Mouse (Mus musculus): ENCODE measurements at regions not wholly inside any gene's neighbourhood (a gene's known extent, or its start where the extent isn't known, plus 50 kb on each side); places are given as distances from the start of the nearest gene placed in this dataset.

DNA sequence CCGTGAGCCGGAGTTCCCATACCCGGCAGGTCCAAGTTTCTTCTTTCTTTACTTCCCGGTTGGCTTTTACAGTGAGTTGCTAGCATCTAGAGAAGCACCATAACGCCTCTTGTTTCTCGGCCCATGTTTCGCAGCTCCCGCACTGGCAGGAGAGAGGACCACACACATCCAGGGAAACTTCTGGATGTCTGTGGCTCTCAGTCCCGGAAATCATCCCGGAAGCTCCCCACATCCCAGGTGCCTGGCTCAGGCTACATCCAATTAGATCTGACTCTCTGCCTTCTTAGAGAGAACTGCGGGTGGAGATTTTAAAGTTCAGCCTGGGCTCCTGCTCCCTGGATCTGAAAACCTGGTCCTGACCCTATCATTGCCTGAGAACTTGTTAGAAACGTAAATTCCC, 146.8 kb upstream of the Mylip start:
- TF ChIP-seq CTCF (IDR thresholded peaks at IDR 0.05; ENCODE audit: low read depth, low read length): no peak
- no peak for TF ChIP-seq POLR2A (IDR thresholded peaks at IDR 0.05; ENCODE audit: extremely low read depth, insufficient read depth, low read length)
- H3K27ac ChIP-seq (replicated peaks; ENCODE audit: insufficient read depth, low read depth, low read length): no peak overlapping the region
- H3K4me1 ChIP-seq (ENCODE audit: control insufficient read depth, insufficient read depth, low read length): no peaks in the 10 kb centered on the region
- no peak overlapping the region for H3K9ac ChIP-seq (ENCODE audit: low read depth, low read length)
- H3K4me3 ChIP-seq (ENCODE audit: insufficient read depth, low read depth, low read length): no peak overlapping the region
- no peak for DNase-seq (ENCODE audit: extremely low read depth, low read depth, low spot score)
- WGBS: 83% methylated on average over 12 of the region's 12 CpGs
- H3K27me3 ChIP-seq (ENCODE audit: control insufficient read depth, insufficient read depth, low read length): peaks cover 14% of the 10 kb centered on the region; the same call in 1 of the 2 replicates
- H3K79me2 ChIP-seq (ENCODE audit: control insufficient read depth, insufficient read depth, low read length): no peaks in the 10 kb centered on the region
- no peaks in the 10 kb centered on the region for H3K36me3 ChIP-seq (ENCODE audit: control insufficient read depth, insufficient read depth, low read length)

DNA sequence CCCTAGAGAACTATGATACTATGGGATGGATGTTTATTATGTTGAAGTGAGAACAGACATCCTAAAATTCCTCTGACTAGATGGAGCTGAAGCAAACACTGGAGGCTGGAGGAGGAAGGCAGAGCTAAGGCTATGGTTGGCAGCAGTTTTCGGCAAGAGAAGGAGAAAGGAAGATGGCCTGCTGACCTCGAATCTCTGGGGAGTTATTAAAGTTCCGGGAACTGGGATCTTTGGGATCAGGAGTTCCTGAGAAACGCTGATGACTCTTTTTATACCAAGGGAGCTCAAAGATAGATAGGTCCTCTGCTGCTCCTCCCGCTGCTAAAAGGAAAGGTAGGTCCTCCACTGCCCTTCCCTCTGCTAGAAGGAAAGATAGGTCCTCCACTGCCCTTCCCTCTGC, 143.9 kb upstream of the Mylip start:
- no peaks in the 10 kb centered on the region for H3K79me2 ChIP-seq (ENCODE audit: control insufficient read depth, insufficient read depth, low read length)
- TF ChIP-seq POLR2A (IDR thresholded peaks at IDR 0.05; ENCODE audit: extremely low read depth, insufficient read depth, low read length) (no peak), CTCF (IDR thresholded peaks at IDR 0.05; ENCODE audit: low read depth, low read length) (no peak)
- 51% methylated on average over 5 of the region's 5 CpGs for WGBS
- no peak overlapping the region for H3K27ac ChIP-seq (replicated peaks; ENCODE audit: insufficient read depth, low read depth, low read length)
- no peaks in the 10 kb centered on the region for H3K36me3 ChIP-seq (ENCODE audit: control insufficient read depth, insufficient read depth, low read length)
- peaks cover 19% of the 10 kb centered on the region; the same call in 1 of the 2 replicates for H3K27me3 ChIP-seq (ENCODE audit: control insufficient read depth, insufficient read depth, low read length)
- H3K4me1 ChIP-seq (ENCODE audit: control insufficient read depth, insufficient read depth, low read length): no peaks in the 10 kb centered on the region
- no peak overlapping the region for H3K9ac ChIP-seq (ENCODE audit: low read depth, low read length)
- no peak for DNase-seq (ENCODE audit: extremely low read depth, low read depth, low spot score)
- H3K4me3 ChIP-seq (ENCODE audit: insufficient read depth, low read depth, low read length): no peak overlapping the region

DNA sequence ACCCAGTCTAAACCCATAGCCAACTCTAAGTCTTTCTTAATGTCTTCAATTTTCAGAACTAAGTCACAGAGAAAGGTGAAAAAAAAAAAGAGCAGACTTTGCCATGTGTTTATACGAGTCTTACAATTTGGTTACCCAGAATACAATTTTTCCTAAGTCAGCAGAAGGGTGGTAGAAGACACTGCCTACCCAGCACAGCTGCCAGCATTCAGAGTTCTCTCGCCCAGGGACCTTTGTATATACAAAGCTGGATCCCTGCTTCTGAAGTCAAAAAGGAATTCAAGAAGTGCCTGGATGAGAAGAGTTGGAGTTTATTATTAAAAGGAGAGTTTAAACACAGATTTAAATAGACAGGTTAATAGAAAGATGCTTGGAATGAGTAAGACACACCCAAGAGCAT, 143.2 kb upstream of the Mylip start:
- TF ChIP-seq POLR2A (IDR thresholded peaks at IDR 0.05; ENCODE audit: extremely low read depth, insufficient read depth, low read length): no peak
- Histone ChIP-seq H3K4me1 (ENCODE audit: control insufficient read depth, insufficient read depth, low read length) (no peaks in the 10 kb centered on the region), H3K9ac (ENCODE audit: low read depth, low read length) (no peak overlapping the region), H3K36me3 (ENCODE audit: control insufficient read depth, insufficient read depth, low read length) (no peaks in the 10 kb centered on the region), H3K27ac (replicated peaks; ENCODE audit: insufficient read depth, low read depth, low read length) (no peak overlapping the region), H3K27me3 (ENCODE audit: control insufficient read depth, insufficient read depth, low read length) (peaks cover 19% of the 10 kb centered on the region; the same call in 1 of the 2 replicates), H3K79me2 (ENCODE audit: control insufficient read depth, insufficient read depth, low read length) (no peaks in the 10 kb centered on the region), H3K4me3 (ENCODE audit: insufficient read depth, low read depth, low read length) (no peak overlapping the region)
- 77% methylated on average over 2 of the region's 2 CpGs for WGBS
- no peak for DNase-seq (ENCODE audit: extremely low read depth, low read depth, low spot score)

DNA sequence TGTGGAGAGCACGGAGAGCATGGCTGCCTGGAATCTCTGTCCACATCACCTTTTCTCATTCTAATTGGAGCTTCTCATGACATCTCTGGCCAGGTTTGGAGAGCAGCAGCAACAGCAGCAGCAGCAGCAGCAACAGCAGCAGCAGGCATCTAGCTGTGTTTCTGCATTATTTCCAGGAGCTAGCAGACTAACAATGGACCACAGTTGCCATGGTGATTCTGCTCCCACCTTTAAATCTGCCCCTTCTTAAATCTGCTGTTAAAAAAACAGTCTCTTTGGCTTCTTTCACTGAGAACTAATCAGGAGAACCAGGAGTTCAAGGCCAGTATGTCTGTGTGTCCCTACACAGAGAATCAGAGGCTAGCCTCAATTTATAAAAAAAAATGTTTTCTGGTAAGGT, 139.5 kb upstream of the Mylip start:
- Histone ChIP-seq H3K36me3 (ENCODE audit: control insufficient read depth, insufficient read depth, low read length) (no peaks in the 10 kb centered on the region), H3K9ac (ENCODE audit: low read depth, low read length) (no peak overlapping the region), H3K4me3 (ENCODE audit: insufficient read depth, low read depth, low read length) (no peak overlapping the region), H3K79me2 (ENCODE audit: control insufficient read depth, insufficient read depth, low read length) (no peaks in the 10 kb centered on the region), H3K4me1 (ENCODE audit: control insufficient read depth, insufficient read depth, low read length) (no peaks in the 10 kb centered on the region), H3K27ac (replicated peaks; ENCODE audit: insufficient read depth, low read depth, low read length) (no peak overlapping the region), H3K27me3 (ENCODE audit: control insufficient read depth, insufficient read depth, low read length) (peaks cover 17% of the 10 kb centered on the region; the same call in 1 of the 2 replicates)
- no peak for DNase-seq (ENCODE audit: extremely low read depth, low read depth, low spot score)
- no peak for TF ChIP-seq CTCF (IDR thresholded peaks at IDR 0.05; ENCODE audit: low read depth, low read length)
- TF ChIP-seq POLR2A (IDR thresholded peaks at IDR 0.05; ENCODE audit: extremely low read depth, insufficient read depth, low read length): no peak
- 71% methylated on average over 1 of the region's 1 CpGs for WGBS

DNA sequence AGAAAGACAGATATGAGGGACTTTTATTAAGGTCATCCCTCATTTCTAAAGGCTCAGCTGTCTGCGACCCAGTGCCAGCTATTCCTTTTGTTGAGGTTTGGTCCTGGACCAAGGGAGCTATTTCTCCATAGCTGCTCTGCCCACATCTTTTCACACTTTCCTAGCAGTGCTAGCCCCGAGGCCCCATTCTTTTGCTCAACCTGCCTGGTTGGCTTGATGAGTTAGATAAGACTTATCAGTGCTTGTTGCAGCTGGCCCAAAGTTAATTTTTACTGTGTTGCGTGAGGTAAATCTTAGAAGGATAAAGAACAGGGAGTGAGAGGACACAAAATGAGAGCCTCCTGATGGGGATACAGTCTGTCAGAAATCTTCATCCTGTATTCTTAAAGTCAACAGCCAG, 138.5 kb upstream of the Mylip start:
- no peak overlapping the region for H3K4me3 ChIP-seq (ENCODE audit: insufficient read depth, low read depth, low read length)
- TF ChIP-seq POLR2A (IDR thresholded peaks at IDR 0.05; ENCODE audit: extremely low read depth, insufficient read depth, low read length) (no peak), CTCF (IDR thresholded peaks at IDR 0.05; ENCODE audit: low read depth, low read length) (no peak)
- H3K27ac ChIP-seq (replicated peaks; ENCODE audit: insufficient read depth, low read depth, low read length): no peak overlapping the region
- 48% methylated on average over 3 of the region's 3 CpGs for WGBS
- no peaks in the 10 kb centered on the region for H3K36me3 ChIP-seq (ENCODE audit: control insufficient read depth, insufficient read depth, low read length)
- no peaks in the 10 kb centered on the region for H3K4me1 ChIP-seq (ENCODE audit: control insufficient read depth, insufficient read depth, low read length)
- no peaks in the 10 kb centered on the region for H3K79me2 ChIP-seq (ENCODE audit: control insufficient read depth, insufficient read depth, low read length)
- peaks cover 21% of the 10 kb centered on the region; the same call in 1 of the 2 replicates for H3K27me3 ChIP-seq (ENCODE audit: control insufficient read depth, insufficient read depth, low read length)
- no peak for DNase-seq (ENCODE audit: extremely low read depth, low read depth, low spot score)
- no peak overlapping the region for H3K9ac ChIP-seq (ENCODE audit: low read depth, low read length)

DNA sequence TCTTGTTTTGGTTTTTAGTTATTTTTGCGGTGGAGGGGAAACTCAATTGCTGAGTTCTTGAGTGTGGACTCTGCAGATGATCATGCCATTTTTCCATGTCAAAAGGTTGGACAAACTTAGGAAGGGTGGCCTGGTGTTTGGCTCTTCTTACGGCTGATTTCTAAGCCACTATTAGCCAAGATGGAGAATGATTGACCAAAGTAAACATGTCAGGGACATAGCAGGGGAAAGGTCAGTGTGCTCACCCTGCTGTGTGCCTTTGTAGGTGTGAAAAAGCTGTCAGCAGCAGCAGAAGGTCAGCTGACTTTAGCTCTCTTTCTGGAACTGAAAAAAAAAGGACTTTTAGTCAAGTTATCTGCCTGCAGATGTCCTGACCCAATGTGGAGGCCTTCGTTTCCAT, 137.4 kb upstream of the Mylip start:
- Histone ChIP-seq H3K27ac (replicated peaks; ENCODE audit: insufficient read depth, low read depth, low read length) (no peak overlapping the region), H3K27me3 (ENCODE audit: control insufficient read depth, insufficient read depth, low read length) (peaks cover 23% of the 10 kb centered on the region; the same call in 1 of the 2 replicates), H3K4me3 (ENCODE audit: insufficient read depth, low read depth, low read length) (no peak overlapping the region), H3K4me1 (ENCODE audit: control insufficient read depth, insufficient read depth, low read length) (no peaks in the 10 kb centered on the region), H3K9ac (ENCODE audit: low read depth, low read length) (no peak overlapping the region), H3K36me3 (ENCODE audit: control insufficient read depth, insufficient read depth, low read length) (no peaks in the 10 kb centered on the region), H3K79me2 (ENCODE audit: control insufficient read depth, insufficient read depth, low read length) (no peaks in the 10 kb centered on the region)
- WGBS: 29% methylated on average over 3 of the region's 3 CpGs
- peak; percentile 95 for DNase-seq (ENCODE audit: extremely low read depth, low read depth, low spot score)
- TF ChIP-seq POLR2A (IDR thresholded peaks at IDR 0.05; ENCODE audit: extremely low read depth, insufficient read depth, low read length) (no peak), CTCF (IDR thresholded peaks at IDR 0.05; ENCODE audit: low read depth, low read length) (no peak)

Data from liver, adult 2 months (tissue).